Mouse (Mus musculus) cerebellum, adult 8-10 months (tissue): Measurements from ENCODE around the gene Nkg7.

ENCODE experiments used
- DNase-seq: peaks from one replicate; pipeline ENCODE4 v3.0.0; 2022

The Nkg7 gene

DNA sequence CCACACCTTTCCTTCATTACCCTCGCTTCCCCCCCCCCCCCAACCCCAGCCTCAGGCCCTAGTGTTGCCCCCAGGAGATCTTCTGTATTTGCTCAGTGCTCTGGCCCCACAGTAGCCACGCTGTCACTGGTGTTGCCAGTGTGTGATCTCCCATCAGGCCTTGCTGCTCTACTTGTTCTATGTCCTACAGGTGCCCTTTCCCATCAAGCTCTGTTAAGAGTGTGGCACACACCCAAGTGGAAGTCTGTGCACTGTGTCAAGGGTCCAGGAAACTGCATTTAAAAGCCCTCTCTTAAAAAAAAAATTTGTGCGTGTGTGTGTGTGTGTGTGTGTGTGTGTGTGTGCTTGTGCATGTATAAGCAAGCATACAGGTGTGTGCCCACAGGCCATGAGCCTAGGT, 11.4 kb downstream of the Nkg7 start:
- DNase-seq: no peak

DNA sequence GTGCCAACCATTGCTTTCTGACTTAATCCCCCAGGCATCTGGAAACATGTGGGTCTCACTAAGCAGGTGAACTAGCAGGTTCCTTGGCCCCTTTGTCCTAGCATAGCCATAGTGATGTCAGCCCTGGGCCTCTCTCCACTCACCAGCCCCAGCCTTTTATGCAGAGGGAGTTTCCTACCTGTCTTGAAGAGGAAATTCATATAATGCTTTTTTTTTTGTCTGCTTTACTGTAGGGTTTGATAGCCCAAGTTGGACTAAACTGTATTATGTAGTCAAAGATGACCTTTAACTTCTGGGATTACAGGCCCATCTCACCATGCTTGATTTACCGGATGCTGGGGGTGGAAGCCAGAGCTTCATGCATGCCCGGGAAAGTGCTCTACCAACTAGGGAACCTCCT, 12.9 kb downstream of the Nkg7 start:
- no peak for DNase-seq

DNA sequence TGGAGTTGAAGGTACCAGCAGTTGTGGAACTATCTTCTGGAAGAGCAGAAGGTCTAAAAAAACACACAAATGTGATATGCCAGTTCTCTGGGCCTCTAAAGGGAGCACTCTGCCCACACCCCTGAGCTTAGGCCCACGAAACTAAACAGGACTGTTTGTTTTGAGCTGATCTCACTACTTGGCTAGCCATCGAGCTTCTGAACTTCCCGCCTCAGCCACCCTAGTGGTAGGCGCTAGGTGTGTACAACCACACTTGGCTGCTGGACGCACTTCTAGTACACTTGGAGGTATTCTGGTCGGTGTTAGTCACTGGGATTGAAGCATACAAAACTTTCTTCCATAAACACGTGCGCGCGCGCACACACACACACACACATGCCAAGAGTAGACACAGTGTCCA, 14.9 kb downstream of the Nkg7 start:
- DNase-seq: no peak

DNA sequence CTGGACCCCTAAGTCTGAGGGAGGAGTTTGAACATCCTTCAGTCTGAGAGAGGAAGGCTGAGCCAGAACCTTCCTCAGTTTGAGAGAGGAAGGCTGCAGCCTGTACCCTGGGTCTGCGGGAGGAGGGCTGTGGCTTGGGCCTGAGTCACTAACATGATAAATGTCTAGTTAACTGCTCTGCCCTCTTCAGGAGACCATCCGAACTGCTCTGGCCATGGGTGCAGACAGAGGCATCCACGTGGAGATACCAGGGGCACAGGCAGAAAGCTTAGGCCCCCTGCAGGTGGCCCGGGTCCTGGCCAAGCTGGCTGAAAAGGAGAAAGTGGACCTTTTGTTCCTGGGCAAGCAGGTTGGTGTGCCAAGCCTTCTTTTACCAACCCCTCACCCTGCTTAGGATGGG, 15.7 kb downstream of the Nkg7 start:
- no peak for DNase-seq

DNA sequence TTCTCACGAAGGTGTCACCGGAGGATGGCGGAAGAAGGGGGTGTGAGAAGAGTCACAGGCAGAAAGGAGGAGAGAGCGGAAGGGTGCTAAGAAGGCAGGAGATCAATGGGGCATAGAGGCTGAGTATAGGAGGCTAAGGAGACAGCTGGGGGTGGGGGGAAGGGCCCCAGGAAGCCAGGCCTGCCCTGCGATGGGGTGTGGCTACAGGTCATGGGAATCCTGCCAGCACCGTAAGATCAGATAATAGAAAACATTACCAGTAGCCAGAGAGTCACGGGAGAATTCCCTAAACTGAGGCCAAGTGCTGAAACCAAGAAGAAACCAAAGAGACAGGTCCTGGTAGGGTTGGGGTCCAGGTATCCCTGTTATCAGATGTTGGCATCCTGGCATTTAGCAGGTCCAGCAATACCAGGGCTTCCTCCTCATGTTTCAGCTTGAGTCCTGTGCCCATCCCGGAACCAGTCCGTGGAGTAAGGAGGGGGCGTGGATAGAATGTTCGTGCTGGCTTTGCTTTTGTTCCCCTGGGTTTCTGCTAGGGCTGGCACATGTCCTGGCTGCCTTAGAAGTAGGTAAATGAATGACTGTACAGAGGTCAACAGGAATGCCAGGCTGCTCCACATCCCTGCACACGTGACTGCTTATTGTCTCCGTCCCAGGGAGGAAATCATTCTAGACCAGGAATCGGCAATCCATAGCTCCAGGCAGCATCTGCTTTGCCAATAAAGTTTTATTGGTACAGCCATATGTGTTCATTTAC, 16.9 kb downstream of the Nkg7 start:
- no peak for DNase-seq

DNA sequence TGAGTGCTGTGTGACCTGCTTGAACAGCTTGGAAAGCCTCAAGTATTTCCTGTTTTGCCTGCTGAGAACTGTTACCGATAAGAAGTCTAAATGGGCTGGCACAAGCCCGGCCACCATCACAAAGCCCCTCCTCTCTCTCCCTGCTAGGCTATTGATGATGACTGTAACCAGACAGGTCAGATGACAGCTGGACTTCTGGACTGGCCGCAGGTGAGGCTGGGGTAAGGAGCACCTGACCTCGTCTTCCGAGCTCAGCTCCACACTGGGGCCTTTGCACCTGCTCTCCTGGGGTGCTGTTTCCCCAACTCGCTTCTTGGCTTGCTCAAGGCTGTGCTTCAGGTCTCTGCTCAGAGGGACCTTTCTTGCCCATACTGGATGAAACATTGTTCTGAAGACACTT, 17.5 kb downstream of the Nkg7 start:
- no peak for DNase-seq

DNA sequence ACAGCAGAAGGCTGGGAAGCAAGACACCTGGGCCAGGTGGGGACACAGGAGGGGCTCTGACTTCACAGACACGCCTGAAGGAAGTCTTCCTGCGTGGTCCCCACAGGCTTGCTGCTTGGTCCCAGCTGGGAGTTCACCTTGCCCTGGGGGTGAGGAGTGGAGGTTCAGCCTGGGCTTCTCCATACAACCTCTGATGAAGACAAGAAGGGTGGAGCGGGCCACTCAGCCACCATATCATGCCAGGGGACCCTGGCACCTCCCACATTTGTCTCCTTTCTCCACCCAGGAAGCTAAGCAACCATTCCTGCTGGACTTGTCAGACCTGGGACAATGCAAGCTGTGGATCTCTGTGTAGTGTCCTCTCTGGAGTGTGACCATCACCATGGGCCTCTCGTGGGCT, 26.0 kb downstream of the Nkg7 start, which contains the start of gene Vsig10l:
Gene Vsig10l, plus strand, starts transcription at position 301 of the 400 bp plus-strand sequence.
- no peak for DNase-seq

DNA sequence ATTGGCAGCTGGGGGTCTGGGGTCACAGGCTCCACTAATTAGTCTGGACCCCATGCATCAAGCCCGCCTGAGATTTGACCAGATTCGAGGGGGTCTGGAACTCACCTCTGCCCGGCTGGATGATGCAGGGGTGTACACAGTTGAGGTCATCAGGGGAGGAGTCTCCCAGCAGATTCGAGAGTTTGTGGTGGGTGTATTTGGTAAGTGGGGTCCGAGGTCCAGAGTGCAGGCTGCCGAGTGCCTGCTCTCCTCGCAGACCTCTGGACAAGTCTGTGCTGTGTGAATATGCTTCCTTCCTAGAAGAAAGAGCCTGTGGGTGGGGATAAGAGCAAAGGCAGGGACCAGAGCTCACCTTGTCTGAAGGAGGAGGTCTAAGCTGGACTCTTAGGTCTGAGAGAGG, 27.1 kb downstream of the Nkg7 start:
- DNase-seq: no peak

DNA sequence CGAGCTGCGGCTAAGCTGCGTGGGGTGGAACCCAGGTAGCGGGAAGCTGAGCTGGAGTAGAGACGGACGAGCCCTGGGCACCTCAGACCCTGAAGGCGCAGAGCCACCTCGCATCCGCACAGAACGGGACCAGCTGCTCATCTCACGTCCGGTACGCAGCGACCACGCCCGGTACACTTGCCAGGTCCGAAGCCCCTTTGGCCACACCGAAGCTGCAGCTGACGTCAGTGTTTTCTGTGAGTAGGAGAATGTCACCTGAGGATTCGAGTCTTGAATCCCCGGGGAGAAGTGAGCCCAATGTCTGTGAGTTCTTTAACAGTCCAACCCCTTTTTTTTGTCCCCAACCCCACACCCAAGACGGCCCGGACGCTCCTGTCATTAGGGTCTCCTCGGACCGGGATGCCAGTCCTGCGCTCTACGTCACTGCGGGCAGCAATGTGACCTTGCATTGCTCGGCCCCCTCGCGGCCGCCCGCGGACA, 28.0 kb downstream of the Nkg7 start:
- no peak for DNase-seq

DNA sequence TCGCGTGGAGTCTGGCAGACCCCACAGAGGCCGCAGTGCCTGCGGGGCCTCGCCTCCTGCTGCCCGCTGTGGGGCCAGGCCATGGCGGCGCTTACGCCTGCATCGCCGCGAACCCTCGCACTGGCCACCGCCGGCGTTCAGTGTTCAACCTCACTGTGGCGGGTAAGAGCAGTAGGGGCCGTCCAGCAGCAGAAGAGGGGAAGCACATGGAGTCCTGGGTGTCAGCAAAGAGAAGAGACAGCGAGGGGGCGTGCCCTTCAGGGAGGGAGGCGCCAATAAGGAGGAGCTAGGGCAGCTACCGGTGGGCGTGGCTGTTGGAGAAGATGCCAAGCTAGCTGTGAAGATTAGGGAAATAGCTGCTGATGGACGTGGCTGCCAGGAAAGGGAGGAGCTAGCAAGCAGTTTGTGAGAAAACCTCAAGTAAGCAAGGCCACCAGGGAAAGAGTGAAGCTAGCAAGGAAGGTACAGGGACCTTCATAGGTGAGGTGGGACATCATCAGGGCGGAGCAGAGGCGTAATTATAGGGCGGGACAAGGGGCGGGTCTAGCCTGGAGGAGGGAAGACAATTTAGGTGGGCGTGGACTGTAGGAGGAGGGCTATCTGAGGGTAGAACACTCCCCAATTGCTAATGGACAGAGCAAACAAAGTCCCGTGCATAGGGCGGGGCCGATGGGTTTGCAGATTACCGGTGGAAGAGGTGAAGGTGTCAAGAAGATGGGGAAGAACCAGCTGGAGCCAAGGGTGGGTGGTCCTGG, 28.6 kb downstream of the Nkg7 start:
- DNase-seq: peak; percentile 68

DNA sequence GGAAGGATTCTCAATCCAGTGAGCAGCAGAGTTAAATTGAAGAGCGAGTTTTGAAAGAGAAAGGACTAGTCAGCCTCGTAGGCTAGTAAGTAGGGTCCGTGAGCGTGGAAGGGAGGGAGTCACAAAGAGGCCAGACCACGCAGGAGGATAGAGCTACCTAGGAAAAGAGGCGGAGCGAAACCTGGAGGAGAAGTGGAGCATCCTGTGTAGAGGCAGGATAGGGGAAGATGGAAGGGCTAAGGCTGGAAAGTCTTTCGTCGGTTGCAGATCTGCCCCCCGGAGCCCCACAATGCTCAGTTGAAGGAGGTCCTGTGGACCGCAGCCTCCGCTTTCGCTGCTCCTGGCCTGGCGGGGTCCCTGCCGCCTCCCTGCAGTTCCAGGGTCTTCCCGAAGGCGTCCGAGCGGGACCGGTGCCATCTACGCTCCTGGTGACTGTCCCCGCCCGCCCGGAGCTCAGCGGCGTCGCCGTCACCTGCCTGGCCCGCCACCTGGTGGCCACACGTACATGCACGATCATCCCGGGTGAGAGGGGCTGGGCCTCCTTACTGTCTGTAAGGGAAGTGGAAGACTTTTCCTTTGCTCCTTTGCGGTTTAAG, 29.3 kb downstream of the Nkg7 start:
- DNase-seq: peak; percentile 77

DNA sequence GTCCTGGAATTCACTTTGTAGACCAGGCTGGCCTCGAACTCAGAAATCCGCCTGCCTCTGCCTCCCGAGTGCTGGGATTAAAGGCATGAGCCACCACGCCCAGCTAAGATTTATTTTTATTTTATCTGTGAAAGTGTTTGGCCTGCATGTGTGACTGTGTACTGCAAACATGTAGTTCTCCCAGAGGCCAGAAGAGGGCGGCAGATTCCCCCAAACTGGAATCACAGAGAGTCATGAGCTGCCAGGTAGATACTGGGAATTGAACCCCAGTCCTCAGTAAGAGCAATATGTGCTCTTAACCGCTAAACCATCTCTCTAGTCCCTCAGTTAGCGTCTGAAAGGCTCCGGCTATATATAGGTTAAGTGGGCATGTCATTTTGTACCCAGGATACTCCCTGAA, 33.5 kb downstream of the Nkg7 start:
- DNase-seq: no peak

DNA sequence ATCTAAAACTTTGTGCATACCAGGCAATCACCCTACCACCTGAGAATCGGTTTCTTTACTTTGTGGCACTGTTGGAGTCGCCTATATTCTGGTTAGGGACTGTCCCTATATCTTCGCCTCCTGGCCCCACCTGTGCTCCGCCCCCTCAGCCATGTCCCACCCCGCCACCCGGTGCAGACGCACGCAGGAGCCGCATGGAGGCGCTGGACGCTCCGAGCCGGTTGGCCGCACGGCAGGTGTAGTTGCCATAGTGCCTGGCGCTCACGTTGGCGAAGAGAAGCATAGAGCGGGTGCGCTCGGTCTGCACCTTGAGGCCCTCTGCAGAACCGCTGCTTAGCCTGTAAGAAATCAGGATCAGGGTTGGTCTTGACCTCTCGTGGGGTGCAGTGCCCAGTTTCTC, 38.8 kb downstream of the Nkg7 start:
- DNase-seq: no peak

DNA sequence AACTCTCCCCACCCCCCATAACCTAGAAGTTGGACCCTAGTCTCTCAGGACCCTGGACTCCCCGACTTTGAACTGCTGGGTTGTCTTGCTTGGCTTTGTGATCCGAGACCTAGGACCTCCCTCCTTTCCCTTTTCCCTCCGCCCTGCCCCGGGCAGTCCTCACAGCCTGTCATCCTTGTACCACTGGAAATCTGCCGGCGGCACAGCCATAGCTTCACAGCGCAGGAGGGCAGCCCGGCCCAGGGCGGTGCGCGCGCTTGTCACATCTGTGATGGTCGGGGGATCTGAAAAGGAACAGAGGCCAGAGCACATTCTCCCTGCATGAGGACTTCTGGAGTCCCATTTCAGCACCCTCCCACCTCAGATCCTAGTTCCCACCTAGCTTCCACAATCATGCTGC, 39.5 kb downstream of the Nkg7 start:
- no peak for DNase-seq

DNA sequence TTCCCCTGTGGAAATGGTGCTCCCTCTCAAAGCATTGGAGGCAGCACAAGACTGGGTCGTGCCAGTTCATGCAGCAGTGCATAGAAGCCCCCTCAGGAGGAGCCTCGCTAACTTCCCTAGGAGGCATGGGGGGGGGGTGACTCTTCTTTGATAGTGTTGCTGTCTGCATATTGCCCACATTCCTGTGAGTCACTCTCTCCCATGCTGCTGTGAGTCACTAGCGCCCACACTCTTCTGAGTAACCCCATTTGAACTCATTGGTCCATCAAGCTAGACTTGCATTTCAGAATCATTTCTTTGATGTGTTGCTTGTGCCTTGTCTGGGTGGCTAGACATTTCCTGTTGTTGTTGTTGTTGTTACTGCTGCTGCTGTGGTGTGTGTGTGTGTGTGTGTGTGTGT, 44.3 kb downstream of the Nkg7 start:
- DNase-seq: no peak

DNA sequence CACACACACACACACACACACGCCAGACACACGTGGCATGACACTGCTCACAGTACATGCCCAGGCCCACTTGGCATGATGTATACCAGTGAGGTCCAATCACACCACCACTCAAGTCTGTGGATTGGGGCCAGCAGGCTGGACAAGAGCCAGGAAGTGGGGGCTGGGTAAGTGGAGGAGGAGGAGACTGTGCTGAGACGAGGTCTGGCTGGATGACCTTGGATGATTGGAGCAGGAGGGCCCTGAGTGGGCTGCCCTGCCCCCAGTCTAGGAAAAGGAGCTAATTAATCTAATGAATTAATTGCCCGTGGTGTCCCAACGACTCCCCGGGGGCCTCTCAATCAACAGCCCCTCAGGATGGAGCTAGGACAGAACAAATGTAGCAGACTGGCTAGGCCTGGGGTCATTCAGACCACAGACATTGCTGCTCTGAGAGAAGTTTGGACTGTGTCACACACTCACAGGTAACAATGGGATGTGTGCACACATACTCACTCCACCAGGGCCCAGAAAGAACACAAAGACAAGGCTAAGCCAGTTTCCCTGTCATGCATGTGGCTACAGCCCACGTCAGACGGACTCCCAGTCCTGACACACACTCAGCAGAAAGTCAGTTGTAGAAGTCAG, 45.3 kb downstream of the Nkg7 start:
- DNase-seq: no peak

DNA sequence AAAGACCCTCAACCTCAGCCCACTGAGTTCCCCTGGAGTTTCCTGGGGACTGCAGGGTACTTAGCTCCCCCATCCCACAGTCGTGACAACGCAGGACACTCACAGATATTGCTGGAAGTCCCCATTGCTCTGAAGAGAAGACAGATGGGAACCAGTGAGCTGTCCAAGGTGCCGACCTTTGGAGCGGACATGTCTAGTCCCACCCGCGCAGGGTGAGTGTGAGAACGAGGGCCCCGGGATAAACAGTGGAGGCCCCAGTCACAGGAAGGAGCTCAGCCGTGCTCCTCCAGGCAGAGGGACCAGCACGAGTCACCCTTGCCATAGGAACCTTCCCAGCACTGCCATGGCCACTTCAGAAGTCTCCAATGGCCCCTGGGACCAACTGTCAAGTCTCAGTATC, 46.4 kb downstream of the Nkg7 start:
- no peak for DNase-seq
